Mouse (Mus musculus): ENCODE results near the gene Qsox2.

Qsox2 gene

DNA sequence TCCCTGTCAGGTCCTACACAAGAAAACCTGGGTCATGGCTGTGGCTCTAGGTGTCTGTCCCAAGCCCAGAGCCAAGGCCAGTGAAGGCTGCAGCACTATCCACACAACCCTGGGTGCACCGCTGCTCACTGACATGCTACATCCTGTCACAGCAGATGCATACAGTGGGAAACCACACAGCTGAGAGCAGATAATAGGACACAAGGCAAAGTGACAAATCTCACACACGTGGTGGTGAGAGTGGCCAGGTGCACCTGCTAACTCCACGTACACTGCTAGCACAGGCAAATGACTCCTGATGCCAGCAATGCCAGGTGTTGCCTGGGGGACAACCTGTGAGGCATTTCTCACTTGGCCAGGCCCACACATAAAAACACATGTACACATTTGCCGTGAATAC lies 12.1 kb downstream of the Qsox2 start:
- DNase-seq (ENCODE audit: low spot score in 2 of 2), result no peak

DNA sequence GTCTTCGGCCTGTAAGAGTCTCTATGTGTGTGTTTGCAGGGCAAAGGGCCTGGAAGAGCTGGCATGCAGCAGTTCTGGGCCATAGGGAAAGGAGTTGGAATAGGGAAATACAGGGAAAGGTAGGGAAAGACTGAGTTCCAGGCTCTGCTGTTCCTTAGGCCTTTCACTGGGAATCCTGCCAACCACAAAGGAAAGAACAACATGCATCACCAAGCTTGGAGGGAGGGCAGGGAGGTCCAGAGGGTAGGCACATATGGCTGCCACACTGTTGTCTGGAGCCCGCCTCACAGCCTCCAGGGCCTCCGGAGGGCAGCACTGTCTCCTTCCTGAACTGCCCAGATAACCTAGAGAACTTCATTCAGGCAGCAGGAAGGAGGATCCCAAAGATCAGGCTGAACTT lies 13.4 kb downstream of the Qsox2 start:
- DNase-seq (ENCODE audit: low spot score in 2 of 2), result no peak

DNA sequence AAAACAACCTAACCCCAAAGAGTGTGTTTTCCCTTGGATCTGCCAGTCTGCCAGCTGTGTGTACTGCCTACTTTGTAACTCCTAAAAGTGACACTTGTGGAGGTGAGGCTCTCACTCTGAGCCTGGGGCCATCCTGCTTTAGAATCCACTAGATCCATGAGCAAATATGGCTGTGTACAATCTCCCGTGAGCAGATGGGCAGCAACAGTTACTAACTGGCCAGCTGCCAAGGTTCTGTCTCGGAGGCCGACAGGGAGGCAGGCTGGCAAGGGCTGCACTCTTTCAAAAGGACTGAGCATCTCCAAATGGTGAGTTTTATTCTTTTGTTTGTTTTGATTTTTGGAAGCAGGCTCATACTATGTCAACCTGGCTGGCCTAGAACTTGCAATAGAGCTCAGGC lies 22.8 kb downstream of the Qsox2 start:
- no peak for DNase-seq (ENCODE audit: low spot score in 2 of 2)

DNA sequence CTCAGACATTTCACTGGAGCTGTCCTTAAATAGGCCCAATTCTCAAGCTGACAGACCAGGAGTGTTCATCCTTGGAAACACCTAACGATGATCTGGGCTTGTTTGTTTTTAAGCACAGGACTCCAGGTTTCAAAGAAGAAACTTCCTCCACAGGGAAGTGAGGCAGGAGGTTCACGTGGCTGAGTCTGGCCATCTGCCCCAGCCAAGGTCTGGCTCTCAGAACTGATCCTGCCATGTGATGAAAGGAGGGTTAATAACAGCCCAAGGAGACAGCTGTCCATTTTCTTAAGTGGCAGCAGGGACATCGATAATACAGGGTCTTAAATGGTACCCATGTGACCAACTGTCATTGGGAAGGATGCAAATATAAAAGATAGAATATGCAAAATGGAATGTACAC lies 27.8 kb downstream of the Qsox2 start:
- DNase-seq (ENCODE audit: low spot score in 2 of 2), result no peak

DNA sequence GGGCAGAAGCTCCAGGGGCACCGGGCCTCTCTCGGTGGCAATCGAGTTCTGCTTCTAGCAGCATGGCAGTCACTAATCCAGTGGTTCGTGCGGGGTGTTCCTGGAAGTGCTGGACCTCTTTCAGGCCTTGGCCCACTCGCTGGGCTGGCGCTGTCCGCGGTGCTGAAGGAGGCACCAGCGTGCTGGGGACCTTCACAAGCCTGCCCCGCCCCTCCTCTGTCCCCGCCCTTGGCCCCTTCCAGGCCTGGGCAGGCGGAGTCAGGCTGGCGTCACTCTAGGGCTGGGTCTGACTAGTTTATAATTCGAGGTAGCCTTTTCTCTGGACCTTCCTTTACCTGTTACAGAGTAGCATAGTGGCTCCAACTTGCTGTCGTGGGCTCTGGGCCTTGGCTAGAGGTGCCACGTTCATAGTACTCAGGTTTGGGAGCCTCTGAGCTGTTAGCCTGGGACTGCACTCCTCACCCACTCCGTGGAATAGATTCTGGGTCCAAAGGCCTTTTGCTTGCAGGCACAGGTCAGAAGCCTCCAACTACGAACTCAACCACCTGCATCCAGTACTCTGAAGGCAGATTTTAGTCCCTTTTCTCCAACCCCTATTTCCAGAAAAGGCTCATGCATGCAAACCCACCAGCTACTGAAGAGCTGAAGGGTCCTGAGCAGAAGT lies 29.1 kb downstream of the Qsox2 start, which contains the start of gene Lhx3:
Gene Lhx3 (minus strand): TSS at position 164 of the 664 bp plus-strand sequence.
- DNase-seq (ENCODE audit: low spot score in 2 of 2), result peak; percentile 74 to 85

DNA sequence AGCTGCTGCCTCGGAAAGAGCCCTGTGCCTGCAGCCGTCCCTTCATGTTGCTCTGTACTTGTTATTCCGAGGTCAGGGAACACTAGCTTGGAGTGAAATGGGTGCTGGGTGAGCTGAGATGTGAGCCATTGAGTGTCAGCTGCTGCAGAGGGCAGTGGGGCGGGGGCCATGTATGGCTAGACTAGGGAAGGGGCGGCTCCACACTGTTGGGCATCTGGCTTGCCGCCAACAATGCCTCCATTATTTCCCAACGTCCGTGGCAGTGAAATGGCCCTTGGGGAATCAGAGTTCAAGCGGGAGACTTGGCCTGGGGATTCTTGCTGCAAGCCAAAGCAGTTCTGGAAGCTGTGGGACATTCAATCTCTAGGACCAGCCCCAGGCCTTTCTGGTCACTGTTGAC lies 29.8 kb downstream of the Qsox2 start:
- DNase-seq (ENCODE audit: low spot score in 2 of 2), result peak in 1 of 2 experiments; percentile 38

DNA sequence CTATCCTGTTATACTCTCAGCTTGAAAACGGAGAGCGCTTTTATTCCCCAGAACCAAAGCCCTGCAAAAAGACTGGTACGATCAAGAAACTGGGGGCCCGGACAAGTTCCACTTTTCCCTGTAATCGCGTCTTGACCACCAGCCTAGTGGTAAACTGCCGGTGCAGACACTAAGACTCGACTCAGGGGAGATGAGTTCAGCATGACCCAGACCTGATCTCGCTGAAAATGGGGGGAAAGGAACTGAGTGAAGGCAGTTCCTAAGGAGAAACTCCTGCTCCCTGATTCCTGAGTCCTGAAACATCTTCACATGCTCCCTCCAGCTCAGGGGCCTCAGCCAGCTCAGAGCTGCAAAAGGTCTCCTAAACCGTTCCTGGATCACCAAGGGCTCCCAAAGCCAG lies 31.6 kb downstream of the Qsox2 start:
- DNase-seq (ENCODE audit: low spot score in 2 of 2), result no peak

DNA sequence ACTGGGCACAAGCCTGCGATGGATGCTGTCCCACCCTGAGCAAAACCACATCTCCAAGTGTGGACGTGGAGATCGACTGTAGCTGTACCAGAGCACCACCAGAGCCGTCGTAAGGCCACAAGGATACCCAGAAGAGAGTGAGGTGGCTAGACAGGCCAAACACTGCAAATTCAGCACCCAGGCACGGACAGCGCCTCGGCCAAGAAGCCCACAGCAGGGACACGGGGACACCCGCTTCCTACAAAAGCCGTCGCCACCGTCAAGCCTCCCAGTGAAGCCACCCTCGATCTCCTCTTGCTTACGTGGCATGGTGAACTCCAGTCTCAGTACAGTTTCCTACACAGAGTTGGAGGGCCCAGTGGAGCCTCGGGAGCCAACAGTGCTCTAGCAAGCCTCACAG lies 32.2 kb downstream of the Qsox2 start:
- no peak for DNase-seq (ENCODE audit: low spot score in 2 of 2)

DNA sequence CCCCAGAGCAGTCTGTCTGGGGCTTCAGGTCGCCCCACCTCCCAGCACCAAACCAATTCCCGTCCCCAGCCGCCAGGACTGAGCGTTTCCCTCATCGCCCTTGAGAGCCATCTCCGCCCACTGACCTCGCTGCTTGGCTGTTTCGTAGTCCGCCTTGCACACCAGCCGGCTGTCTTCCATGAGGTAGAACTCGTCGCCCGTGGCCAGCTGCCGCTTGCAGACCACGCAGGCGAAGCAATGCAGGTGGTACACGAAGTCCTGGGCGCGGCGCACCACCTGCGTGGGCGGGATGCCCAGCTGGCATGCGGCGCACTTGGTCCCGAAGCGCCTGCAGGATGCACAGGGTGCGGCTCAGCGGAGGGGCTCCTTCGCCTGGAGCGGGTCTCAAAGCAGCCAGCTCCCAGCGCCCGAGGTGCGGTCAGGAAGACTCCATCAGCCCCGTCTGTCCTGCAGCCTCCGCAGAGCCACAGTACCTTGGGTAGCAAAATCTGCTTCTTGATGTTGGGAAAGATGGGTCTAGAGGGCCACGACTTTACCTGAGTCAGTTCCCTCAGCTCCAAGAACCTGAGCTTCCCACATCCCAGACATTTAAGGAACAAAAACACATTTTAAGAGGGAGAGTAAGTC lies 34.4 kb downstream of the Qsox2 start:
- DNase-seq (ENCODE audit: low spot score in 2 of 2), result no peak

DNA sequence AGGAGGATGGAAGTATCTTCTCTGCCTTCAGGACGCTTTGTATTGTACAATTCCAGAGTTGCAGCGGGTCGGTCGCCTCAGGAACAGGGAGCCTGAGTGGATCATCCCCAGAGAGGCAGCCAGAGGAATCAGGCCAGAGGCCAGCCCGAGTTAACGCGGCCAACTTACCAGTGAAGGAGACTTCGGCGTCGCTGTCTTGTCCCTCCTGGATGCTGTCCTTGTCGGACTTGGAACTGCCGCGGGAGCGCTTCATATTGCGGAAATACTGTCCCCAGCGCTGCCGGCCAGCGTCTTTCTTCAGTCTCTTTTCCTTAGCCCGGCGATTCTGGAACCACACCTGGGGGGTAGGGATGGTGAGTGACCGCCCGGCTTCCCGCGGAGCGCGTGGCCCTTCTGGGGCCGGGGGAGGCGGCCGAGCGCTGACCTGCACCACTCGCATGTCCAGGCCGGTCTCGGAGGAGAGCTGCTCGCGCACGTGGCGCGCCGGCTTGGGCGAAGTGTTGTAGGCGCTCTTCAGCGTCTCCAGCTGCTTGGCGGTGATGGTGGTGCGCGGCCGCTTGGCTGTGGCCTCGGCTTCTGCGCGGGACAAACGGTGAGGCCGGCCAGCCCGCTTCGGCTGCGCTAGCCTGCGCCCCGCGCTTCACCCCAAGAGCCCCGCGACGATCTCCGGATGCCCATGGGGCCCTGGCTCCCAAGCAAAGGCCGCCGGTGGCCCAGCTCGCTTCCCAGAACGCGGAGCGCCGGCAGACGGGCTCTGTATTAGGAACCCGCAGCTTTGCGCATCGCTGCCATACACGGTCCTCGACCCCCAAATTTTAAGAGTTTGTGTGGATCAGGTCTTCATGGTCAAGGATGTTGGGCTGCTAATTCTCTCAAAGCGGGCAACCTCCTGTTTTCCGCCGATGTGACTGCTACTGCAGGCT lies 35.1 kb downstream of the Qsox2 start:
- DNase-seq (ENCODE audit: low spot score in 2 of 2), result no peak

DNA sequence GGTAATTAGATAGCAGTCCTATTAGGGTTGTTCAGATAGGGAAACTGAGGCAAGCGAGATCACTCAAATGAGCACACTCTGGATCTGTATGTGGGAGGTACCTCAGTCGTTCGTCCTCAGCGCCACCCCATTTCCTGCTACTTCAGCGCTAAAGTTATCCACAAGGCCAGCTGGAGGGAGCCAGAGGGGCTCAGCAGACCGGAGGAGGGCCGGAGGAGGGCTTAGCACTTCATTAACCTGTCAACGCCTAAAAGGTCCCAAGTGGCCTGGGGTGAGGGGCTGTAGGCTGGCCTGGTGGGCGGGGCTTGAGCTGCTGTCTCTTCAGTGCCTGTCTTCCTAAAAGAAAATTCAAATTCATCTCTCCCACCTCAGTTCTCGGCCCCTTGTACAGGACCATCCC lies 38.8 kb downstream of the Qsox2 start:
- DNase-seq (ENCODE audit: low spot score in 2 of 2), result no peak

DNA sequence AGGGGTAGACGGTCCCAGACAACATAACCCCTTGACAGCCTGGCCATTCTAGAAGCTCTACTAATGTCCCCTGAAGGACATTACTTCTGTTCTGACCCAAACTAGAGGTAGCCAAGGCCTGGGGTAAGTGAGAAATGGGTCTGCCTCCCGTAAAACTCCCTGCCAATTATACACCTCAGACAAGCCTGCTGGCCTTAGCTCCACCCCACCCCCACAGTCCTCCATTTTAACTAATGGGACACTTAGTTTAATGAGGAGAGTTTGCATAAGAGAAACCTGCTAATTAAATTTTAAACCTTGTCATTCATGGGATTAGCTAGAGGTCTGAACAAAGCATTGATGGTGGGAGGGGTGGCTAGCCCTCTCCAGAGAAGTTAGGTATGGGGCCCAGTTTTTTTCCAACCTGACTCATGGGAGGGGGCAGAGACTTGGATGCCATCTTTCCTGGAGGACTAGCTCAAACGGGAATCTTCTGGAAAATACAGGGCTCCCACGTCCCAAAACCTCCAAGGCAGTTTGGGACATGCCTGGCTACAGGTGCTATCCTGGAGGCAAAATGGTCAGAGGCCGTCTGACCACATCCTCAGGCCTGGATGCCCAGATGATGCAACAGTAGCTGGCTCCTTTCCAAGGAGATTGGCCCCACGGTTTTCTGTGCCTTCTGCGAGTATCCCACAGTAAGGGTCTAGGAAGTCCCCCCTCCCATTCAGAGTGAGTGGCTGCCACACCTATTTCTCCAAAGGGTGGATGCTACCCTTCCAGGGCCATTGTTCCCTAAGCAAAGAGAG lies 42.6 kb downstream of the Qsox2 start:
- DNase-seq (ENCODE audit: low spot score in 2 of 2), result no peak

DNA sequence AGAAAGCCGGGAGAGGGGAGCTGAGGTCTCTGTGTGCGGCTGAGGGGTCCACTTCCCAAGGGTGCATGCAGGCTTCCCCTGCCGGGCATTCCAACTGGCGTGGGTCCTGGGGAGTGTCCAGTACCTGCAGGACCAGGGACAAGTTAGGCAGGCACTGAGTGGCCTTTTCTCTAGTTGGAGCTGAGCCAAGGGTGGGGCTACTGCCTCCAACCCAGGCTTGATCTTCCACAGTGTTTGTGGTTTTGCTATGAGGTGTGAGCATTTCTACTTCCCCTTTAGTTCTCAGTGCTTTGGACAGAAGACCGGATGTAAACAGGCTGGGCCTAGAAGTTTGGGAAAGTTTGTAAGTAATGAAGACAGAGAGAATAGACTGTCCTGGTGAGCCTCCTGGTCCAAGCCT lies 48.8 kb downstream of the Qsox2 start:
- DNase-seq (ENCODE audit: low spot score in 2 of 2), result peak; percentile 72 to 82

DNA sequence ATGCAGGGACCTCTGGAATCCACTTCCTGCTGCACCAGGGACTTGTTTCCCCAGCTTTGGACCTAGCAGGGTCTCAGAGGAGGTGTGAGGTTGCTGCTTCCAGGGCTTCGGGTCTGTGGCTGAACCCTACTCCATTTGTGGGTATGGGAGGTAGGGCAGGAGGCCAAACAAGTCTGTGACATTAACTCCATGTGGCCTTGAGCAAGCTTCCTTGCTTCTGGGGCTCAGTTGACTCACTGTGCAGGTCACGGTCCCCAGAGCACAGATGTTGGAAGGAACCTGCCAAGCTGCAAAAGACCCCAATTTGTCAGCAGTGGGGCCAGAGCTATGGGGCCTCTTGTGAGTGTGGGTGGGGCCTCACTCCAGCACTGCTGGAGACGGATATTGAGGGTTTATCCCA lies 53.0 kb downstream of the Qsox2 start:
- DNase-seq (ENCODE audit: low spot score in 2 of 2), result no peak

DNA sequence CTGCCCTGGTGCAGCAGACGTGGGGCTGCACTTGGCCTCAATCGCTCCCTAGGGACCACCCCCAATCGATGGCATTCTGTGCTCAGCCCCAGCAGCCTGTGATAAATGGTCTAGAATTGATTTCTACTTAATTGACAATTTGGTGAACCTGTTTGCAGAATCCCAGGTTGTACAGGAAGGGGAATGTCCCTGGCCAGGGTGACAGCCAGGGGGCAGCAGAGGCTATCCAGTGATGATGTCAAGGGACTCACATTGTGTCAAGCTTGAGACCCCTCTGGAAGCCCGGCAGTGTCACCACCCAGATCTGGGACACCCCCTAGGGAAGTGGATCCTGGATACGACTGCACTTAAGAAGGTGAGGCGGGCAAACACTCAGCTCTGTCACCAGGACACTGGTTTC lies 54.7 kb downstream of the Qsox2 start:
- DNase-seq (ENCODE audit: low spot score in 2 of 2), result peak; percentile 46 to 51

DNA sequence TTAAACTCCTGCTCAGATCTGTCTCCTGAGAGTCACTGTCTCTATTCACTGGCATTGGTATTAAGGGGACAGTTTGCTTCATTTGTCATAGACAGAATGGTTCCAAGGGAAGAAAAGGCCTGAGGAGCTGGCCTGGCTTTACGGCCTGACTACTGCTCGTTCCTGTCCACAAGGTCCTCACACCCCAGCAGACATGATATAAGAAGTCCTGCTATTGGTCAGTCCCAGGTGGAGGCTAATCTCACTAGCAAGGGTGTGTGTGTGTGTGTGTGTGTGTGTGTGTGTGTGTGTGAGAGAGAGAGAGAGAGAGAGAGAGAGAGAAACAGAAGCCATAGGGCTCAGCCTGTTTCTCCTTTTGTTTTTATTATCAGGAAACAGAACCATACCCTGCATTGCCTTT lies 60.1 kb downstream of the Qsox2 start:
- no peak for DNase-seq (ENCODE audit: low spot score in 2 of 2)

DNA sequence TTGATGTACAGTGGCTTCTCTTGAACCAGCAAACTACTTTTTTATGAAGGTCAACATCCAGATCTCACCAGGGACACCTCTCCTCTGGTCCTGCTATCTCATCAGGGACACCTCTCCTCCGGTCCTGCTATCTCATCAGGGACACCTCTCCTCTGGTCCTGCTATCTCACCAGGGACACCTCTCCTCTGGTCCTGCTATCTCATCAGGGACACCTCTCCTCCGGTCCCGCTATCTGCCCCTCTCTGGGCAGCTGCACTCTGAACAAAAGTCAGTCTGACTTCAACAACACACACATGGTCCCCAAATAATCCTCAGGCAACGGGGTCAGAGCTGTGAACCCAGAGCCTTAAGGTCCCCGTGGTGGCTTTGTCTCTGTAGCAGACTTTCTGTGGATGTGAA lies 60.6 kb downstream of the Qsox2 start:
- no peak for DNase-seq (ENCODE audit: low spot score in 2 of 2)

DNA sequence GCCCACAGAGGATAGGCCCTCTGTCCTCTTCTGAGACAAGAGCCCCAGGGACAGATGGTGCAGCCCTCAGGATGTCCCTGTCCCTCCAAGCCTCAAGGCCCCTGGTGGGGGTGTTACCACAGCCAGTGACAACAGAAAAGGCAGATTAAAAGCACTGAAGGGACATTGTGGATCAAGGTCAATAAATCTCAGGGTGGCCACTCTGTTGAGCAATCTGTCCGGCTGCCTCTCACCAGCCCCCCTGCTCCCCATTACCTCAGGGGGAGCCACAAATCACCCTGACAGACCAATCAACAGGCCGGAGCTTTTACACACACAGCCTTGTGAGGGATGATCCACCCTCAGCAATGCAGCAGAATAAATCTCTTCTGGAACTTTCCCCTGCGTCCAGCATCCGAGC lies 62.1 kb downstream of the Qsox2 start:
- no peak for DNase-seq (ENCODE audit: low spot score in 2 of 2)

DNA sequence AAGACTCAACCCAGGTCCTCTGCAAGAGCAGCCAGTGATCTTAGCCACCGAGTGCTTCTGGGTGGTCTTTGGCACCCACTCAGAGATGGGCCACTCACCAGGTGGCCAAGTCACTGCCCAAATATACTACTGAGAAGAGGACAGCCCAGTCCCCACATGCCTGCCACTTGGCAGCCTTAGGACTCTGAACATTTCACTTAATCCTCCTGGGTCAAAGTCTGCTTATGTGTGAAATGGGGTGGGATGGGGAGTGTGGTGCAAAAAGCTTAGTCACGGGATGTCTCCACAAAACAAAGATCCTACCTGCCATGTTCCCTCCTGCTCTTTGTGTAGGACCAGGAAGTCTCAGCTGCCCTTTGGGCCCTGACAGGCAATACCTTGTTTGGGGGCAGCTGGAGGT lies 65.2 kb downstream of the Qsox2 start:
- no peak for DNase-seq (ENCODE audit: low spot score in 2 of 2)

DNA sequence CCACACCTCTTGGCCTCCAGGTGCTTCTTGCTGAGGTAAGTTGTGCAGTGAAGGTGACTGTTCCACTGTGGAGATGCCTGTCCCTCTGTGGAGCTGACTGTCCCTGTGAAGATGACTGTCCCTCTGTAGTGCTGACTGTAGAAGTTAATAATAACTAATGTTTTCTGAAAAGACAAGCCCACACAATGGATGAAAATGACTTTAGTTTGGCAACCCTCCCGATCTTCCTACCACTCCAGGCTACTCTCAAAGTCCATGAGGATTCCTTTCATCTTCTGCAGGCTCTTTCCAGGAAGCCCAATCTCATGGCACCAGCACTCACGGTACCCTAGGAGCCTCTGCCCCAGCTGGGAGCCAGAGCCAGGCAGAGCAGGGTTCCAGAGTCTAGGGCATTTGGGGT lies 66.9 kb downstream of the Qsox2 start:
- no peak for DNase-seq (ENCODE audit: low spot score in 2 of 2)

DNA sequence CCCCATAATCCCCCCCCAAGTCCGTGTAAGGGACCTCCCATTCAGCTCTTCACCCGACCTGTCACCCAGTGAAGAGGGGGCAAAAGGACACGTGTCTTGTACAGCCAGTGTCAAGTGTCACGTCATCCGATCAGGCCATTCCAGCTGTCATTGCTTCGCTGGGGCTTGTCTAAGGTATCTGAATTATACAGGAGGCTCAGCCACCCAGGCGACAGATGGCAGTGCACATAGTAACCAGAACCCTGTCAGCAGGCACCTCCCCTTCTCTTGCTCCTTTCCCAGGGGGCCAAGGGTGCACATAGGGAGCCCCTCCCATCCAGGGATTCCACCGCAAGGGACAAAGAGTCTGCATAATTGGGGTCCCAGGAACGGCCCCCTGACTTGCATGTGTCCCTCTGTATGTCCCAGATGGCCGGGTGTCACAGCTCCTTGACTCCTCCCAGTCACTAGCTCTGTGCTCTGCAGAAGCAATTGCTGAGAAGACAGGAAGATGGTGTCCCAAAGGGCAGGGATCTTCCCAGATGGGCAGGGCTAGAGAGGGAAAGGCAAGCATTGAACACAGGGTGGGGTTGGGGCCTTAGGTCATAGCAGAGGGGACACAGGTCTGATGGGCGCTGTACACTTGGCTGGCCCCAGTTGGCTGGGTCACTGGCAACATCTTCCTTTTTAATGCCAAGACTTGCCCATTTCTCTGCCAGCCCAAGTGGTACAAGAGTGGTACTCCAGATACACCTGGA lies 68.3 kb downstream of the Qsox2 start:
- no peak for DNase-seq (ENCODE audit: low spot score in 2 of 2)

Data from urinary bladder, postnatal 36 days (tissue).